Mouse (Mus musculus) bone marrow macrophage, adult 2 months (primary cell): Measurements from ENCODE around the gene Irf3.

Experiments used
- CTCF ChIP-seq: IDR thresholded peaks from 2 replicates; pipeline ENCODE4 v1.5.1; 2012; ENCODE audit warnings: low read depth, mild to moderate bottlenecking, low read length, moderate library complexity
- POLR2A ChIP-seq: IDR thresholded peaks from 2 replicates; pipeline ENCODE4 v1.6.1; 2012; ENCODE audit warnings: mild to moderate bottlenecking, low read depth, low read length, borderline replicate concordance

GRCm38 (mm10) chr7:44978300-44978699, 19.1 kb upstream of the Irf3 start:
- TF ChIP-seq POLR2A (no peak), CTCF (no peak)
